Mouse (Mus musculus) lung, embryonic 14.5 days (tissue): ENCODE measurements around the gene Spink8. TPM values are rescaled to one million over a fixed set of nuclear protein-coding genes. Genes with fewer than 3 reads are reported as not detected.
"Not testable (repeated sequence)": the region's sequence is repeated elsewhere in the genome, so short reads cannot be mapped to it uniquely, and the experiment has no call there.

Experiments used
- ATAC-seq: fragments of 200-750 bp; cut with Nextera tagmentation; 2 replicates; pipeline ENCODE4 v1.8.0; 2017; ENCODE audit warnings: mild to moderate bottlenecking, moderate TSS enrichment, moderate library complexity; ENCODE audit not compliant: insufficient read depth
- DNase-seq: peaks from one replicate; pipeline ENCODE4 v3.0.0-alpha.2; 2015
- H3K27ac ChIP-seq: fragments of 300-500 bp; sonication (generic); 2 replicates; pipeline ENCODE4 v1.5.1; 2014; ENCODE audit warnings: low read depth, mild to moderate bottlenecking, moderate library complexity
- H3K27me3 ChIP-seq: fragments of 300-500 bp; sonication (generic); 2 replicates; pipeline ENCODE4 v1.6.1; 2014; ENCODE audit warnings: low read length, control low read depth; ENCODE audit not compliant: insufficient read depth
- H3K36me3 ChIP-seq: fragments of 300-500 bp; sonication (generic); 2 replicates; pipeline ENCODE4 v1.6.1; 2014; ENCODE audit warnings: control low read depth; ENCODE audit not compliant: insufficient read depth
- H3K4me1 ChIP-seq: fragments of 300-500 bp; sonication (generic); 2 replicates; pipeline ENCODE4 v1.6.1; 2014; ENCODE audit warnings: antibody characterized with exemption, control low read depth; ENCODE audit not compliant: insufficient read depth
- H3K4me2 ChIP-seq: fragments of 300-500 bp; sonication (generic); 2 replicates; pipeline ENCODE4 v1.6.1; 2014; ENCODE audit warnings: mild to moderate bottlenecking
- H3K4me3 ChIP-seq: fragments of 300-500 bp; sonication (generic); 2 replicates; pipeline ENCODE4 v1.5.1; 2014; ENCODE audit warnings: low read depth, low read length
- H3K9ac ChIP-seq: fragments of 300-500 bp; sonication (generic); 2 replicates; pipeline ENCODE4 v1.6.1; 2014
- H3K9me3 ChIP-seq: fragments of 300-500 bp; sonication (generic); 2 replicates; pipeline ENCODE4 v1.6.1; 2016; ENCODE audit warnings: low read depth, low read length, control low read depth
- CTCF ChIP-seq: IDR thresholded peaks from 2 replicates; pipeline ENCODE4 v1.5.1; 2016; ENCODE audit warnings: antibody characterized with exemption, low read depth
- WGBS: fragments of 180-500 bp; shearing (Covaris S2); extraction: QIAGEN DNeasy Blood & Tissue Kit; methylation state at CpG from one replicate; pipeline ENCODE4 v1.1.7; 2014; 5-methylcytosine and 5-hydroxymethylcytosine counted together
- polyA plus RNA-seq: library from polyadenylated mRNA; unstranded; fragments of >200 nt; fragmentation: Nextera tagmentation; extraction: Ambion mirVana; gene quantifications from 2 replicates; pipeline ENCODE4 v1.2.1, GENCODE M21; 2014

The Spink8 gene
- polyA plus RNA-seq, result not detected in 2 replicates

GRCm38 (mm10) chr9:109811980-109812379 is at the start of gene Spink8:
Spink8 (plus strand) TSS chr9:109812280.
- H3K9ac ChIP-seq, result no peak within 1 kb of the TSS
- no peaks in the 10 kb centered on the region for H3K36me3 ChIP-seq
- H3K4me2 ChIP-seq, result no peak within 1 kb of the TSS
- DNase-seq (no peak), ATAC-seq (no peak)
- H3K4me1 ChIP-seq, result no peaks in the 10 kb centered on the region
- no peak within 1 kb of the TSS for H3K27ac ChIP-seq
- no peaks in the 10 kb centered on the region for H3K27me3 ChIP-seq
- no peak within 1 kb of the TSS for H3K4me3 ChIP-seq
- H3K9me3 ChIP-seq, result no peaks in the 10 kb centered on the region
- 67% methylated on average over 1 of the region's 1 CpGs for WGBS
- TF ChIP-seq CTCF, result no peak

- H3K27ac ChIP-seq, H3K4me2 ChIP-seq, H3K4me1 ChIP-seq, H3K36me3 ChIP-seq, H3K9ac ChIP-seq, H3K9me3 ChIP-seq, ATAC-seq, H3K27me3 ChIP-seq, H3K4me3 ChIP-seq, DNase-seq: not testable (repeated sequence)
- WGBS, result 71% methylated on average over 1 of the region's 1 CpGs
Observed at GRCm38 (mm10) chr9:109766841-109767240, 45.2 kb upstream of the Spink8 start.

- H3K9ac ChIP-seq, ATAC-seq, DNase-seq, H3K27ac ChIP-seq, H3K36me3 ChIP-seq, H3K9me3 ChIP-seq, H3K4me1 ChIP-seq, H3K4me2 ChIP-seq, H3K4me3 ChIP-seq, H3K27me3 ChIP-seq: not testable (repeated sequence)
- 71% methylated on average over 4 of the region's 4 CpGs for WGBS
Observed at GRCm38 (mm10) chr9:109790570-109790969, 21.5 kb upstream of the Spink8 start, which contains the start of gene Fbxw27. Fbxw27 (minus strand) TSS chr9:109790670.

- no peak for DNase-seq
- Histone ChIP-seq H3K36me3 (no peaks in the 10 kb centered on the region), H3K9me3 (no peaks in the 10 kb centered on the region), H3K27ac (no peak overlapping the region), H3K4me2 (no peak overlapping the region), H3K4me3 (no peak overlapping the region), H3K4me1 (no peaks in the 10 kb centered on the region), H3K27me3 (no peaks in the 10 kb centered on the region), H3K9ac (no peak overlapping the region)
- WGBS, result 74% methylated on average over 2 of the region's 2 CpGs
- no peak for TF ChIP-seq CTCF
- no peak for ATAC-seq
Observed at GRCm38 (mm10) chr9:109795221-109795620, 16.9 kb upstream of the Spink8 start.

- Histone ChIP-seq H3K4me2 (no peak overlapping the region), H3K36me3 (no peaks in the 10 kb centered on the region), H3K4me3 (no peak overlapping the region), H3K9me3 (no peaks in the 10 kb centered on the region), H3K9ac (no peak overlapping the region), H3K27ac (no peak overlapping the region), H3K4me1 (no peaks in the 10 kb centered on the region), H3K27me3 (no peaks in the 10 kb centered on the region)
- WGBS, result 80% methylated on average over 2 of the region's 2 CpGs
- no peak for ATAC-seq
- no peak for TF ChIP-seq CTCF
- DNase-seq, result no peak
Observed at GRCm38 (mm10) chr9:109795811-109796210, 16.3 kb upstream of the Spink8 start.

GRCm38 (mm10) chr9:109798051-109798450 is 14.0 kb upstream of the Spink8 start:
- H3K4me1 ChIP-seq, result no peaks in the 10 kb centered on the region
- ATAC-seq, result no peak
- H3K4me2 ChIP-seq, result no peak overlapping the region
- no peaks in the 10 kb centered on the region for H3K9me3 ChIP-seq
- no peak overlapping the region for H3K4me3 ChIP-seq
- DNase-seq, result peak; percentile 44
- H3K27ac ChIP-seq, result no peak overlapping the region
- no peak overlapping the region for H3K9ac ChIP-seq
- TF ChIP-seq CTCF, result peak; percentile 69
- no peaks in the 10 kb centered on the region for H3K27me3 ChIP-seq
- no peaks in the 10 kb centered on the region for H3K36me3 ChIP-seq
- WGBS, result 87% methylated on average over 1 of the region's 1 CpGs

GRCm38 (mm10) chr9:109805596-109805995 is 6.5 kb upstream of the Spink8 start:
- WGBS, result 65% methylated on average over 2 of the region's 2 CpGs
- not testable (repeated sequence) for H3K36me3 ChIP-seq, H3K9me3 ChIP-seq, H3K4me2 ChIP-seq, ATAC-seq, H3K27ac ChIP-seq, H3K9ac ChIP-seq, H3K4me1 ChIP-seq, H3K4me3 ChIP-seq, DNase-seq, H3K27me3 ChIP-seq

- TF ChIP-seq CTCF, result no peak
- no peaks in the 10 kb centered on the region for H3K27me3 ChIP-seq
- no peak overlapping the region for H3K4me2 ChIP-seq
- ATAC-seq, result no peak
- no peaks in the 10 kb centered on the region for H3K4me1 ChIP-seq
- H3K9ac ChIP-seq, result no peak overlapping the region
- no peaks in the 10 kb centered on the region for H3K36me3 ChIP-seq
- no peak for DNase-seq
- no peak overlapping the region for H3K4me3 ChIP-seq
- H3K9me3 ChIP-seq, result no peaks in the 10 kb centered on the region
- no peak overlapping the region for H3K27ac ChIP-seq
- 29% methylated on average over 1 of the region's 1 CpGs for WGBS
Observed at GRCm38 (mm10) chr9:109806260-109806659, 5.8 kb upstream of the Spink8 start.
